Mouse (Mus musculus) liver, embryonic 13.5 days (tissue): Measurements from ENCODE around the gene Tm4sf20. TPM values are rescaled to one million over a fixed set of nuclear protein-coding genes. Genes with fewer than 3 reads are reported as not detected.

ENCODE experiments used
- polyA plus RNA-seq: library from polyadenylated mRNA; unstranded; fragments of >200 nt; fragmentation: Nextera tagmentation; extraction: Ambion mirVana; gene quantifications from 2 replicates; pipeline ENCODE4 v1.2.1, GENCODE M21; 2015

Tm4sf20 gene
- polyA plus RNA-seq, 1 experiment from 2014 or later = not detected

Other genes with a start within 250 kb of the Tm4sf20 start
- gene Col4a4, start 181.6 kb downstream of the Tm4sf20 start, polyA plus RNA-seq = 0.03 TPM in 2 replicates
- gene Col4a3, start 181.5 kb downstream of the Tm4sf20 start, polyA plus RNA-seq = 0.09 and 0.14 TPM in 2 replicates
- gene Mff, start 43.6 kb downstream of the Tm4sf20 start, polyA plus RNA-seq = 198 and 211 TPM in 2 replicates
- gene Gm47791, start 2.8 kb upstream of the Tm4sf20 start, polyA plus RNA-seq = not detected in 2 replicates
- gene Agfg1, start 71.0 kb upstream of the Tm4sf20 start, polyA plus RNA-seq = 47.2 and 53.9 TPM in 2 replicates
- 0.16 and 0.19 TPM in 2 replicates for gene A030005L19Rik, start 144.9 kb upstream of the Tm4sf20 start, polyA plus RNA-seq
- gene A030014E15Rik, start 156.5 kb upstream of the Tm4sf20 start, polyA plus RNA-seq = not detected in 2 replicates
- not detected in 2 replicates for gene Gm6217, start 162.9 kb upstream of the Tm4sf20 start, polyA plus RNA-seq
- gene A030003K21Rik, start 174.9 kb upstream of the Tm4sf20 start, polyA plus RNA-seq = not detected in 2 replicates
- not detected in 2 replicates for gene Gm7544, start 187.6 kb upstream of the Tm4sf20 start, polyA plus RNA-seq
- gene Gm47955, start 191.8 kb upstream of the Tm4sf20 start, polyA plus RNA-seq = not detected in 2 replicates
- gene Gm47959, start 232.1 kb upstream of the Tm4sf20 start, polyA plus RNA-seq = not detected in 2 replicates